Mouse (Mus musculus): Measurements from ENCODE around the gene Reck.

GRCm38 (mm10) chr4:43879566-43879965 lies 4.2 kb downstream of the Reck start:
- TF ChIP-seq CTCF (IDR thresholded peaks at IDR 0.05; ENCODE audit: low read depth, low read length) (no peak), POLR2A (IDR thresholded peaks at IDR 0.05; ENCODE audit: borderline replicate concordance, low read depth, low read length) (no peak)

Data from bone marrow macrophage, adult 2 months (primary cell).